Mouse (Mus musculus): ENCODE measurements at regions not wholly inside any gene's neighbourhood (a gene's known extent, or its start where the extent isn't known, plus 50 kb on each side); places are given as distances from the start of the nearest gene placed in this dataset.

- TF ChIP-seq CTCF (IDR thresholded peaks at IDR 0.05; ENCODE audit: borderline replicate concordance, control insufficient read depth, extremely low read depth, insufficient read depth, low read length, poor library complexity), result no peak
- no peak for TF ChIP-seq POLR2A (IDR thresholded peaks at IDR 0.05; ENCODE audit: control insufficient read depth, extremely low read depth, insufficient read depth, low read length, poor library complexity)
Observed at GRCm38 (mm10) chr6:51760372-51760771, 236.7 kb downstream of the Snx10 start.

All from thymus, adult 2 months (tissue).